Comparison of ENCODE assay signal across 31 mouse cellular contexts in the genomic region with DNA sequence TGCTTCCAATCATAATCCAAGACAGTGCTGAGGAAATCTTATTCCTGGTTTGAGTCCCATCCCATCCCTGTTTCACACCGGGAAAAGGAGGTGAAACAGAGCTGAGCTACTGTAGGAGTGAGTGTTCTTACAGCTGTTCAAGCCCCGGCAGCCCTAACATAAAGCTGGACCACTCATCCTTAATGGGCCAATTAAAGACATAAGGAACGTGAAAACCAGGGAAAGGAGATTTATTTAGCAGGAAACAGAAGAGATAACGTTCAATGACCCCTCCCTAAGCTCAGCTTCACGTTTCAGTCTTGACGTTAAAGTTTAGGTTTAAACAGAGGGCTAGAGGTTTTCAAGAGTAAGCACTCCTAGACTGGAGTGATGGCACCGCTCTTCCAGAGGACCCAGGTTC.
"Had no signal": no experiment of that assay in that cellular context is flagged by ENCODE, and none has a peak within 500 bp of the region (broad histone marks: within the 10 kb centered on the region; RNA-seq: fewer than 3 reads in every experiment).

No protein-coding gene starts in this region.

- H3K9ac ChIP-seq: limb, embryonic 12.5 days; limb, embryonic 13.5 days; limb, embryonic 15.5 days; liver, embryonic 12.5 days; liver, embryonic 13.5 days; liver, embryonic 14.5 days; liver, embryonic 15.5 days; liver, postnatal 0 days; lung, embryonic 14.5 days; lung, embryonic 15.5 days; midbrain, embryonic 12.5 days; midbrain, embryonic 13.5 days; neural tube, embryonic 12.5 days had no signal

- H3K9me3 ChIP-seq: limb, embryonic 10.5 days; limb, embryonic 12.5 days; limb, embryonic 13.5 days; limb, embryonic 15.5 days; liver, embryonic 12.5 days; liver, embryonic 13.5 days; liver, embryonic 15.5 days; lung, embryonic 15.5 days; megakaryocyte, embryonic 14.5 days; midbrain, embryonic 10.5 days; midbrain, embryonic 12.5 days; midbrain, embryonic 13.5 days; neural tube, embryonic 12.5 days had no signal

- H3K27me3 ChIP-seq: limb, embryonic 12.5 days; limb, embryonic 13.5 days; limb, embryonic 15.5 days; liver, embryonic 15.5 days; lung, embryonic 15.5 days; midbrain, embryonic 12.5 days; midbrain, embryonic 13.5 days; neural tube, embryonic 12.5 days had no signal

- H3K4me1 ChIP-seq: limb, embryonic 10.5 days; limb, embryonic 12.5 days; liver, embryonic 13.5 days; liver, embryonic 15.5 days; lung, embryonic 15.5 days; megakaryocyte, embryonic 14.5 days; midbrain, embryonic 12.5 days; midbrain, embryonic 13.5 days; neural tube, embryonic 12.5 days had no signal

- H3K4me3 ChIP-seq: left cerebral cortex, adult 2 months; limb, embryonic 10.5 days; limb, embryonic 12.5 days; limb, embryonic 13.5 days; limb, embryonic 15.5 days; liver, embryonic 12.5 days; liver, embryonic 13.5 days; liver, embryonic 15.5 days; lung, embryonic 15.5 days; megakaryocyte, embryonic 14.5 days; midbrain, embryonic 10.5 days; midbrain, embryonic 12.5 days; midbrain, embryonic 13.5 days; myocyte; neural tube, embryonic 12.5 days had no signal

- H3K27ac ChIP-seq: left cerebral cortex, adult 2 months; limb, embryonic 10.5 days; limb, embryonic 12.5 days; limb, embryonic 13.5 days; limb, embryonic 15.5 days; liver, embryonic 12.5 days; liver, embryonic 13.5 days; liver, embryonic 14.5 days; liver, embryonic 15.5 days; lung, embryonic 15.5 days; macrophage; midbrain, embryonic 10.5 days; midbrain, embryonic 12.5 days; midbrain, embryonic 13.5 days; neural tube, embryonic 12.5 days had no signal

- H3K4me2 ChIP-seq: limb, embryonic 12.5 days; limb, embryonic 13.5 days; limb, embryonic 15.5 days; liver, embryonic 11.5 days; liver, embryonic 12.5 days; liver, embryonic 13.5 days; liver, embryonic 15.5 days; lung, embryonic 14.5 days; lung, embryonic 15.5 days; midbrain, embryonic 12.5 days; midbrain, embryonic 13.5 days; neural tube, embryonic 12.5 days had no signal

- H3K36me3 ChIP-seq: limb, embryonic 10.5 days; limb, embryonic 12.5 days; limb, embryonic 13.5 days; limb, embryonic 15.5 days; liver, embryonic 12.5 days; liver, embryonic 13.5 days; liver, embryonic 15.5 days; lung, embryonic 15.5 days; midbrain, embryonic 10.5 days; midbrain, embryonic 12.5 days; midbrain, embryonic 13.5 days; neural tube, embryonic 12.5 days had no signal

- DNase-seq: left cerebral cortex, postnatal 4 days; liver; liver, embryonic 13.5 days; liver, postnatal 0 days; lung, adult 18-20 months; lung, adult 2 months; lung, embryonic 14.5 days; lung, postnatal 10 days; lung, postnatal 14 days; lung, postnatal 36 days; lung, postnatal 4 days; midbrain, embryonic 14.5 days had no signal

- ATAC-seq: liver, embryonic 12.5 days; liver, postnatal 0 days; lung, postnatal 0 days; midbrain, embryonic 13.5 days; midbrain, embryonic 16.5 days had no signal
